Mouse (Mus musculus): Measurements from ENCODE around the gene Taok1.
"Not testable (repeated sequence)": the region's sequence is repeated elsewhere in the genome, so short reads cannot be mapped to it uniquely, and the experiment has no call there.

The Taok1 gene

GRCm38 (mm10) chr11:77585201-77585600 is 22.4 kb downstream of the Taok1 start:
- DNase-seq (ENCODE audit: low spot score) = no peak

GRCm38 (mm10) chr11:77545261-77545660 is 62.4 kb downstream of the Taok1 start:
- DNase-seq (ENCODE audit: low spot score) = no peak

- DNase-seq (ENCODE audit: low spot score) = no peak
These were observed 75.3 kb downstream of the Taok1 start for GRCm38 (mm10) chr11:77532202-77532846.

- DNase-seq (ENCODE audit: low spot score) = no peak
These were observed 76.8 kb downstream of the Taok1 start for GRCm38 (mm10) chr11:77530862-77531261.

GRCm38 (mm10) chr11:77529644-77530043 is 78.0 kb downstream of the Taok1 start:
- DNase-seq (ENCODE audit: low spot score) = no peak

- not testable (repeated sequence) for DNase-seq (ENCODE audit: low spot score)
These were observed 79.2 kb downstream of the Taok1 start for GRCm38 (mm10) chr11:77528420-77528819.

GRCm38 (mm10) chr11:77525804-77526486 is 81.7 kb downstream of the Taok1 start:
- no peak for DNase-seq (ENCODE audit: low spot score)

GRCm38 (mm10) chr11:77520601-77521529 is 86.8 kb downstream of the Taok1 start:
- no peak for DNase-seq (ENCODE audit: low spot score)

GRCm38 (mm10) chr11:77519043-77519442 is 88.6 kb downstream of the Taok1 start, which contains the start of gene Gm10392:
Gene Gm10392, minus strand, starts transcription at chr11:77519198.
- no peak for DNase-seq (ENCODE audit: low spot score)

GRCm38 (mm10) chr11:77518051-77518798 is 89.4 kb downstream of the Taok1 start:
- no peak for DNase-seq (ENCODE audit: low spot score)

- DNase-seq (ENCODE audit: low spot score) = no peak
These were observed 90.8 kb downstream of the Taok1 start for GRCm38 (mm10) chr11:77516553-77517425.

- DNase-seq (ENCODE audit: low spot score) = no peak
These were observed 91.7 kb downstream of the Taok1 start, which contains the start of gene Trp53i13 for GRCm38 (mm10) chr11:77515637-77516552. Gene Trp53i13, minus strand, starts transcription at chr11:77515980.

- peak; percentile 86 for DNase-seq (ENCODE audit: low spot score)
These were observed 92.6 kb downstream of the Taok1 start, which contains the start of gene Abhd15 for GRCm38 (mm10) chr11:77514832-77515636. Gene Abhd15, plus strand, starts transcription at chr11:77515121.

- peak; percentile 44 for DNase-seq (ENCODE audit: low spot score)
These were observed 93.3 kb downstream of the Taok1 start for GRCm38 (mm10) chr11:77514281-77514831.

GRCm38 (mm10) chr11:77513811-77514170 is 93.8 kb downstream of the Taok1 start:
- no peak for DNase-seq (ENCODE audit: low spot score)

GRCm38 (mm10) chr11:77512891-77513810 is 94.5 kb downstream of the Taok1 start:
- peak; percentile 89 for DNase-seq (ENCODE audit: low spot score)

GRCm38 (mm10) chr11:77511336-77511735 is 96.3 kb downstream of the Taok1 start:
- DNase-seq (ENCODE audit: low spot score) = no peak

Data from ovary, postnatal 36 days (tissue).